Mouse (Mus musculus) heart, embryonic 16.5 days (tissue): ENCODE data around the gene Agt. TPM values are rescaled to one million over a fixed set of nuclear protein-coding genes. Genes with fewer than 3 reads are reported as not detected.

Experiments
- ATAC-seq: fragments of 200-750 bp; cut with Nextera tagmentation; replicated peaks from 2 replicates; pipeline ENCODE4 v1.8.0; 2017; ENCODE audit warnings: moderate number of reproducible peaks; ENCODE audit not compliant: insufficient read depth, low FRiP score; ENCODE audit errors: extremely low read depth
- H3K27ac ChIP-seq: fragments of 300-500 bp; sonication (generic); 2 replicates; pipeline ENCODE4 v1.5.1; 2014; ENCODE audit warnings: mild to moderate bottlenecking, low read length, control low read depth, moderate library complexity
- H3K27me3 ChIP-seq: fragments of 300-500 bp; sonication (generic); 2 replicates; pipeline ENCODE4 v1.6.1; 2014; ENCODE audit warnings: low read length, mixed read lengths; ENCODE audit not compliant: control insufficient read depth, insufficient read depth
- H3K36me3 ChIP-seq: fragments of 300-500 bp; sonication (generic); 2 replicates; pipeline ENCODE4 v1.6.1; 2014; ENCODE audit not compliant: control insufficient read depth, insufficient read depth
- H3K4me1 ChIP-seq: fragments of 300-500 bp; sonication (generic); 2 replicates; pipeline ENCODE4 v1.6.1; 2014; ENCODE audit warnings: low read length, mixed read lengths; ENCODE audit not compliant: control insufficient read depth, insufficient read depth
- H3K4me2 ChIP-seq: fragments of 300-500 bp; sonication (generic); 2 replicates; pipeline ENCODE4 v1.6.1; 2014; ENCODE audit warnings: low read depth, mild to moderate bottlenecking, control low read depth, low read length
- H3K4me3 ChIP-seq: fragments of 300-500 bp; sonication (generic); 2 replicates; pipeline ENCODE4 v1.5.1; 2014; ENCODE audit warnings: mild to moderate bottlenecking, control low read depth, low read length
- H3K9ac ChIP-seq: fragments of 300-500 bp; sonication (generic); 2 replicates; pipeline ENCODE4 v1.6.1; 2014; ENCODE audit warnings: low read length, control low read depth
- H3K9me3 ChIP-seq: fragments of 300-500 bp; sonication (generic); replicated peaks from 2 replicates; pipeline ENCODE4 v1.6.1; 2016; ENCODE audit warnings: low read length; ENCODE audit not compliant: control insufficient read depth
- WGBS: fragments of 180-500 bp; shearing (Covaris S2); extraction: QIAGEN DNeasy Blood & Tissue Kit; methylation state at CpG from one replicate; pipeline ENCODE4 v1.1.7; 2014; 5-methylcytosine and 5-hydroxymethylcytosine counted together
- polyA plus RNA-seq: library from polyadenylated mRNA; unstranded; fragments of >200 nt; fragmentation: Nextera tagmentation; extraction: Ambion mirVana; gene quantifications from 2 replicates; pipeline ENCODE4 v1.2.1, GENCODE M21; 2015

Gene Agt
- polyA plus RNA-seq, 1 experiment from 2014 or later, result 2.1 TPM

GRCm38 (mm10) chr8:124567126-124567525 lies 2.4 kb downstream of the Agt start:
- H3K36me3 ChIP-seq, result no peaks in the 10 kb centered on the region
- no peak overlapping the region for H3K4me2 ChIP-seq
- H3K9ac ChIP-seq, result no peak overlapping the region
- no peaks in the 10 kb centered on the region for H3K9me3 ChIP-seq
- no peak overlapping the region for H3K27ac ChIP-seq
- H3K4me1 ChIP-seq, result peaks cover 12% of the 10 kb centered on the region
- ATAC-seq, result no peak
- WGBS, result 73% methylated on average over 6 of the region's 6 CpGs
- H3K4me3 ChIP-seq, result no peak overlapping the region
- H3K27me3 ChIP-seq, result no peaks in the 10 kb centered on the region; the same call in 1 of the 2 replicates

- no peaks in the 10 kb centered on the region for H3K9me3 ChIP-seq
- no peak overlapping the region for H3K4me3 ChIP-seq
- H3K4me1 ChIP-seq, result peaks cover 5% of the 10 kb centered on the region; the same call in 1 of the 2 replicates
- ATAC-seq, result no peak
- no peak overlapping the region for H3K27ac ChIP-seq
- no peak overlapping the region for H3K4me2 ChIP-seq
- peaks cover 5% of the 10 kb centered on the region for H3K36me3 ChIP-seq
- H3K9ac ChIP-seq, result no peak overlapping the region
- no peaks in the 10 kb centered on the region for H3K27me3 ChIP-seq
- 48% methylated on average over 5 of the region's 5 CpGs for WGBS
Observed at GRCm38 (mm10) chr8:124557476-124557875, 12.0 kb downstream of the Agt start.

GRCm38 (mm10) chr8:124556658-124557057 lies 12.8 kb downstream of the Agt start:
- Histone ChIP-seq H3K4me2 (no peak overlapping the region), H3K27me3 (no peaks in the 10 kb centered on the region), H3K27ac (no peak overlapping the region), H3K4me3 (no peak overlapping the region), H3K36me3 (peaks cover 13% of the 10 kb centered on the region), H3K9ac (no peak overlapping the region), H3K4me1 (peaks cover 5% of the 10 kb centered on the region; the same call in 1 of the 2 replicates), H3K9me3 (no peaks in the 10 kb centered on the region)
- no peak for ATAC-seq
- WGBS, result 83% methylated on average over 13 of the region's 13 CpGs

GRCm38 (mm10) chr8:124556164-124556563 lies 13.3 kb downstream of the Agt start:
- ATAC-seq, result no peak
- WGBS, result 61% methylated on average over 7 of the region's 7 CpGs

GRCm38 (mm10) chr8:124555113-124555750 lies 14.3 kb downstream of the Agt start:
- no peak overlapping the region for H3K9ac ChIP-seq
- H3K36me3 ChIP-seq, result peaks cover 27% of the 10 kb centered on the region
- ATAC-seq, result no peak
- no peak overlapping the region for H3K4me2 ChIP-seq
- H3K4me1 ChIP-seq, result peaks cover 5% of the 10 kb centered on the region; the same call in 1 of the 2 replicates
- no peaks in the 10 kb centered on the region for H3K9me3 ChIP-seq
- no peaks in the 10 kb centered on the region for H3K27me3 ChIP-seq
- H3K4me3 ChIP-seq, result no peak overlapping the region
- no peak overlapping the region for H3K27ac ChIP-seq
- 84% methylated on average over 7 of the region's 7 CpGs for WGBS

More at GRCm38 (mm10) chr8:124556164-124556563, 13.3 kb downstream of the Agt start:
- H3K4me1 ChIP-seq, result peaks cover 5% of the 10 kb centered on the region; the same call in 1 of the 2 replicates
- no peaks in the 10 kb centered on the region for H3K27me3 ChIP-seq
- peaks cover 18% of the 10 kb centered on the region for H3K36me3 ChIP-seq
- no peak overlapping the region for H3K9ac ChIP-seq
- no peaks in the 10 kb centered on the region for H3K9me3 ChIP-seq
- no peak overlapping the region for H3K4me2 ChIP-seq
- no peak overlapping the region for H3K4me3 ChIP-seq
- no peak overlapping the region for H3K27ac ChIP-seq

DNA sequence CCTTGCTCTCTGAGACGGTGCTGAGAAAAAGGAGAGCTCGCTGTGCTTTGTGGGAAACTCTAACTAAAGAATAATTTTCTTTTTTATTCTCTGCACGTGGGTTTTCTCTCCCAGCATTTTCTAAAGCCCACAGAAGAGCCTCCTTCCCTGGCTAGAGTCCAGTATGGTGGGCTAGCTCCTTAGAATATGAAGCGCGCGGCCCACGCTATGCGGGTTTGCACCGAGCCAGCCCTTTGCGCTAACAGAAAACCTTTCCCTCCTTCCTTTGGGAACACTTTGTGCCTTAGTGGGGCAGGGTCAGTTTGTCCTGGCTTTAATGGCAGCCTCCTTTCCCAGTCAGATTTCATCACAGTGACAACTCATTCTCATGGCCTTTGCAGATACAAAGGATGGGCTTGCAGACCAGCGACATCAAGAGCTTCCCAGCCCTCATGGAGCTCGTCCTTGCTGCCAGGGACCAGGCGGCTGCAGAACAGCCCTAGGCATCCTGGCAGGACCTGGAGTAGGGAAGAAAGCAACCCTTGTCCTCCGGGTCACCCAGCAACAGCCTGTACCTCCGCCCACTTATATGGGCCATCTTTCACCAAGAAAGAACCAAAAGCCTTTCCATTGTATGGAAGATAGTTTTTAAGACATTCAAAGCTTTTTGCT lies 18.4 kb downstream of the Agt start:
- no peaks in the 10 kb centered on the region for H3K9me3 ChIP-seq
- H3K4me2 ChIP-seq, result no peak overlapping the region
- ATAC-seq, result no peak
- no peak overlapping the region for H3K9ac ChIP-seq
- WGBS, result 93% methylated on average over 15 of the region's 15 CpGs
- peaks cover 52% of the 10 kb centered on the region for H3K36me3 ChIP-seq
- peaks cover 2% of the 10 kb centered on the region; the same call in 1 of the 2 replicates for H3K4me1 ChIP-seq
- no peak overlapping the region for H3K27ac ChIP-seq
- no peak overlapping the region for H3K4me3 ChIP-seq
- H3K27me3 ChIP-seq, result no peaks in the 10 kb centered on the region

DNA sequence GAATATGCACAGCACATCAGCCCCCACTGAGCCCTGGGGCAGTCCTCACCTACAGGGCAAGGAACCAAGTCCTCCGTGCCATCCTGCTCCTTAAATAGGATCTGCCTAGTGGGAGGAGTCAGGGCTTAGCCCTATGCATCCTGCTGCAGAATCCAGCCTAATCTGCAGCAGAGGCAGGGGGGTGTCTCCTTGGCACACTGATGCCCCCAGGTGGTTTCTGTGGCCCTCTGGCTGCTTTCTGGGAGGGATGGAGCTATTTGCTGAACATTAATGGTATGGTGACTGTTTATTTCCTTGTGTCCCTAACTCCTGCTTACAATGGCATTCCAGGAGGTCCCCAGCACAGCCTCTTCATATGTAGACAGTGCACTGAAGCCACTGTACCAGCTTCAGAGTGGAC lies 21.3 kb downstream of the Agt start:
- WGBS, result 71% methylated on average over 1 of the region's 1 CpGs
- H3K4me2 ChIP-seq, result no peak overlapping the region
- H3K27me3 ChIP-seq, result no peaks in the 10 kb centered on the region
- H3K36me3 ChIP-seq, result peaks cover 70% of the 10 kb centered on the region
- no peak overlapping the region for H3K9ac ChIP-seq
- H3K4me1 ChIP-seq, result no peaks in the 10 kb centered on the region
- H3K4me3 ChIP-seq, result no peak overlapping the region
- ATAC-seq, result no peak
- no peaks in the 10 kb centered on the region for H3K9me3 ChIP-seq
- no peak overlapping the region for H3K27ac ChIP-seq

- Histone ChIP-seq H3K27ac (no peak overlapping the region), H3K9me3 (no peaks in the 10 kb centered on the region), H3K27me3 (no peaks in the 10 kb centered on the region), H3K4me1 (no peaks in the 10 kb centered on the region), H3K4me2 (no peak overlapping the region), H3K9ac (no peak overlapping the region), H3K36me3 (peaks cover 71% of the 10 kb centered on the region), H3K4me3 (no peak overlapping the region)
- 56% methylated on average over 11 of the region's 11 CpGs for WGBS
- ATAC-seq, result no peak
Observed at GRCm38 (mm10) chr8:124547269-124547668, 22.2 kb downstream of the Agt start.

GRCm38 (mm10) chr8:124546815-124547214 lies 22.7 kb downstream of the Agt start:
- Histone ChIP-seq H3K27ac (no peak overlapping the region), H3K4me1 (no peaks in the 10 kb centered on the region), H3K4me3 (no peak overlapping the region), H3K36me3 (peaks cover 67% of the 10 kb centered on the region), H3K4me2 (no peak overlapping the region), H3K9ac (no peak overlapping the region), H3K9me3 (no peaks in the 10 kb centered on the region), H3K27me3 (no peaks in the 10 kb centered on the region)
- 77% methylated on average over 7 of the region's 7 CpGs for WGBS
- ATAC-seq, result no peak
